Comparison of ENCODE assay signal across 7 mouse cellular contexts in genomic region chr4:108619587-108620341, GRCm38 (mm10). TPM values are rescaled to one million over a fixed set of nuclear protein-coding genes. Genes with fewer than 3 reads are reported as not detected.
A peak's percentile ranks its signal among the peaks of the same experiment; 100 is the strongest.
DNase-seq lines count a peak whose midpoint lies in the region; ATAC-seq lines count a peak whose summit lies in the region.

TSS of gene Cc2d1b (plus strand) at chr4:108619940.

- H3K9me3 ChIP-seq in intestine, embryonic 15.5 days = no peaks in the 10 kb centered on the region
- H3K9me3 ChIP-seq in midbrain, embryonic 10.5 days (replicated peaks) = no peaks in the 10 kb centered on the region

- H3K36me3 ChIP-seq in intestine, embryonic 15.5 days = peaks cover 6% of the 10 kb centered on the region; the same call in 1 of the 2 replicates
- peaks cover 39% of the 10 kb centered on the region for H3K36me3 ChIP-seq in midbrain, embryonic 10.5 days

- H3K4me1 ChIP-seq in intestine, embryonic 15.5 days (replicated peaks) = peaks cover 7% of the 10 kb centered on the region
- H3K4me1 ChIP-seq in midbrain, embryonic 10.5 days = peaks cover 21% of the 10 kb centered on the region

- ATAC-seq in intestine, embryonic 15.5 days = peak; percentile 95

- peak; percentile 87 to 88 for DNase-seq in adrenal gland, adult 18-20 months (ENCODE audit: low spot score in 2 of 2)
- DNase-seq in embryo, embryonic 11 days = peak; percentile 94
- peak; percentile 91 for DNase-seq in gastrocnemius, postnatal 25 days
- peak; percentile 91 to 95 for DNase-seq in left cerebral cortex, postnatal 25 days (ENCODE audit: low spot score in 2 of 2)
- DNase-seq in midbrain, embryonic 10.5 days (ENCODE audit: low spot score) = peak; percentile 88
- peak; percentile 87 for DNase-seq in right cerebral cortex, postnatal 4 days

- peak within 1 kb of the TSS; percentile 89 for H3K27ac ChIP-seq in intestine, embryonic 15.5 days
- peak within 1 kb of the TSS; percentile 93 for H3K27ac ChIP-seq in midbrain, embryonic 10.5 days (replicated peaks)

- H3K27me3 ChIP-seq in intestine, embryonic 15.5 days (replicated peaks) = no peaks in the 10 kb centered on the region
- H3K27me3 ChIP-seq in midbrain, embryonic 10.5 days (ENCODE audit: low read depth, poor library complexity, severe bottlenecking) = no peaks in the 10 kb centered on the region

- intact Hi-C loops in left cerebral cortex, postnatal 25 days (cut with DNase I) = loop anchor here (2.0 kb wide), 1 partner anchor 41 kb away; the partner anchor contains the start of genes Orc1 and Prpf38a

- peak within 1 kb of the TSS; percentile 93 for H3K9ac ChIP-seq in intestine, embryonic 15.5 days

- H3K4me2 ChIP-seq in intestine, embryonic 15.5 days (replicated peaks) = peak within 1 kb of the TSS; percentile 84

- WGBS in intestine, embryonic 15.5 days = 0% methylated on average over 86 of the region's 86 CpGs
- under 1% methylated on average over 82 of the region's 86 CpGs for WGBS in midbrain, embryonic 10.5 days

- H3K4me3 ChIP-seq in intestine, embryonic 15.5 days (replicated peaks) = peak within 1 kb of the TSS; percentile 92
- H3K4me3 ChIP-seq in midbrain, embryonic 10.5 days = peak within 1 kb of the TSS; percentile 75

RNA-seq across cellular contexts. Expression of gene Cc2d1b, which starts in this region (rescaled TPM):
- total RNA-seq in adrenal gland, adult 18-20 months (2021) = 10 to 100 TPM; 33.4 to 44.0 TPM
- total RNA-seq in gastrocnemius, postnatal 25 days (2021) = 10 to 100 TPM; 14.8 to 18.8 TPM
- polyA plus RNA-seq in intestine, embryonic 15.5 days (2015; fragmentation: Nextera tagmentation; extraction: Ambion mirVana) = 30.9 and 33.9 TPM in 2 replicates
- total RNA-seq in left cerebral cortex, postnatal 25 days (2021) = 10 to 100 TPM; 31.9 to 34.3 TPM
- 20.9 and 21.3 TPM in 2 replicates for polyA plus RNA-seq in midbrain, embryonic 10.5 days (2016; fragmentation: Nextera tagmentation; extraction: Ambion mirVana)

Comparison
In these comparisons a context has a peak if more than half of its experiments do, and no peak if none do; other contexts are left out.
1. Peak in every context shown above with its lines: DNase-seq, ATAC-seq, H3K4me3 ChIP-seq and H3K27ac ChIP-seq.